Mouse (Mus musculus) stomach, embryonic 15.5 days (tissue): ENCODE data around the gene Hrh1. TPM values are rescaled to one million over a fixed set of nuclear protein-coding genes. Genes with fewer than 3 reads are reported as not detected.
A peak's percentile ranks its signal among the peaks of the same experiment; 100 is the strongest.

Experiments used
- ATAC-seq: fragments of 200-750 bp; cut with Nextera tagmentation; 2 replicates; pipeline ENCODE4 v1.8.0; 2017; ENCODE audit warnings: low read depth, moderate number of reproducible peaks, moderate TSS enrichment; ENCODE audit not compliant: insufficient read depth, low FRiP score
- H3K27ac ChIP-seq: fragments of 300-500 bp; sonication (generic); 2 replicates; pipeline ENCODE4 v1.5.1; 2015; ENCODE audit warnings: mild to moderate bottlenecking, inconsistent platforms
- H3K27me3 ChIP-seq: fragments of 300-500 bp; sonication (generic); replicated peaks from 2 replicates; pipeline ENCODE4 v1.6.1; 2015; ENCODE audit warnings: inconsistent platforms
- H3K36me3 ChIP-seq: fragments of 300-500 bp; sonication (generic); 2 replicates; pipeline ENCODE4 v1.6.1; 2015; ENCODE audit warnings: inconsistent platforms
- H3K4me1 ChIP-seq: fragments of 300-500 bp; sonication (generic); 2 replicates; pipeline ENCODE4 v1.6.1; 2015; ENCODE audit warnings: inconsistent platforms
- H3K4me2 ChIP-seq: fragments of 300-500 bp; sonication (generic); 2 replicates; pipeline ENCODE4 v1.6.1; 2015; ENCODE audit warnings: mild to moderate bottlenecking, inconsistent platforms
- H3K4me3 ChIP-seq: fragments of 300-500 bp; sonication (generic); replicated peaks from 2 replicates; pipeline ENCODE4 v1.5.1; 2015; ENCODE audit warnings: inconsistent platforms
- H3K9ac ChIP-seq: fragments of 300-500 bp; sonication (generic); 2 replicates; pipeline ENCODE4 v1.6.1; 2015; ENCODE audit warnings: inconsistent platforms
- H3K9me3 ChIP-seq: fragments of 300-500 bp; sonication (generic); 2 replicates; pipeline ENCODE4 v1.6.1; 2016; ENCODE audit warnings: inconsistent platforms
- WGBS: fragments of 180-500 bp; shearing (Covaris S2); methylation state at CpG from one replicate; pipeline ENCODE4 v1.1.7; 2015; 5-methylcytosine and 5-hydroxymethylcytosine counted together
- polyA plus RNA-seq: library from polyadenylated mRNA; unstranded; fragments of >200 nt; fragmentation: Nextera tagmentation; extraction: Ambion mirVana; gene quantifications from 2 replicates; pipeline ENCODE4 v1.2.1, GENCODE M21; 2015

Hrh1 gene
- 0.32 and 0.36 TPM in 2 replicates for polyA plus RNA-seq

DNA sequence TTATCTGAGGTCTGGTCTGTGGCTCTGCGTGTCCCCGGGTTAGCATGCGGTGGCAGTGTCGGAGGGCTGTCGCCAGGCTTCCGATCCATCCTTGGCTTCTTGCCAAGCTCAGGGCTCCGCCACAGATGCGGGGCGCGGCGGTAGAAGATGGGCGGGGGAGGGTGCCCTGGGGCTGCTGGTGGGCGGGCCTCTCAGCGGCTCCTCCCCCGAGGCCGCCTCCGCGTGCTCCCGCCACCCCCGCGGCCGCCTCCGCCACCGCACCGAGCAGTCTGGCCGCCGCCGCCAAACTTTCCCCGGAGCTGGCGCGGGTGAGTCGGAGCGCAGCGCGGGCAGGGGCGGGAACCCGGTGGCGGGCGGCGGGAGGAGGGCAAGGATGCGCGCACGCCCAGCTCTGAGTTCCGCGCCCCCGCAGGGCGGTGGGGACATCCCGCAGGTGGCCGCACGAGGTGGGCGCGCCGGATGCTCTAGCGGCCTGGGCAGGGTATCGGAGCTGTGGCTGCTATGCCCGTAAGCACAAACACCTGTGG is at the start of gene Hrh1:
Hrh1 (plus strand) TSS at position 246 of the 527 bp plus-strand sequence.
- peak within 1 kb of the TSS; percentile 95 for H3K4me2 ChIP-seq
- H3K27ac ChIP-seq, result no peak within 1 kb of the TSS
- H3K36me3 ChIP-seq, result no peaks in the 10 kb centered on the region
- under 1% methylated on average over 53 of the region's 56 CpGs for WGBS
- H3K9ac ChIP-seq, result 0 out of 2 replicates have a peak within 1 kb of the TSS, but pooled peaks have one; percentile 1
- peak within 1 kb of the TSS; percentile 52 for H3K4me3 ChIP-seq
- peaks cover 36% of the 10 kb centered on the region for H3K27me3 ChIP-seq
- ATAC-seq, result peak; percentile 36; the same call in 1 of the 2 replicates
- no peaks in the 10 kb centered on the region for H3K9me3 ChIP-seq
- H3K4me1 ChIP-seq, result peaks cover 12% of the 10 kb centered on the region; the same call in 1 of the 2 replicates

- no peaks in the 10 kb centered on the region for H3K9me3 ChIP-seq
- no peaks in the 10 kb centered on the region for H3K36me3 ChIP-seq
- H3K4me3 ChIP-seq, result no peak overlapping the region
- H3K4me1 ChIP-seq, result no peaks in the 10 kb centered on the region
- H3K9ac ChIP-seq, result no peak overlapping the region
- no peaks in the 10 kb centered on the region for H3K27me3 ChIP-seq
- H3K4me2 ChIP-seq, result no peak overlapping the region
- 46% methylated on average over 4 of the region's 4 CpGs for WGBS
- no peak overlapping the region for H3K27ac ChIP-seq
- ATAC-seq, result no peak
Observed at GRCm38 (mm10) chr6:114354635-114355034, 43.1 kb upstream of the Hrh1 start.

- WGBS, result 39% methylated on average over 3 of the region's 3 CpGs
- no peak overlapping the region for H3K4me2 ChIP-seq
Observed at GRCm38 (mm10) chr6:114358171-114358570, 39.6 kb upstream of the Hrh1 start.

GRCm38 (mm10) chr6:114362355-114362754 is 35.4 kb upstream of the Hrh1 start:
- Histone ChIP-seq H3K36me3 (no peaks in the 10 kb centered on the region), H3K4me1 (no peaks in the 10 kb centered on the region), H3K27ac (no peak overlapping the region), H3K9ac (no peak overlapping the region), H3K9me3 (no peaks in the 10 kb centered on the region), H3K4me2 (no peak overlapping the region), H3K4me3 (no peak overlapping the region), H3K27me3 (no peaks in the 10 kb centered on the region)
- ATAC-seq, result no peak
- WGBS, result 69% methylated on average over 4 of the region's 4 CpGs

More at GRCm38 (mm10) chr6:114358171-114358570, 39.6 kb upstream of the Hrh1 start:
- H3K27ac ChIP-seq, result no peak overlapping the region
- ATAC-seq, result no peak
- H3K4me1 ChIP-seq, result no peaks in the 10 kb centered on the region
- no peaks in the 10 kb centered on the region for H3K36me3 ChIP-seq
- H3K27me3 ChIP-seq, result no peaks in the 10 kb centered on the region
- no peak overlapping the region for H3K9ac ChIP-seq
- H3K4me3 ChIP-seq, result no peak overlapping the region
- H3K9me3 ChIP-seq, result no peaks in the 10 kb centered on the region

DNA sequence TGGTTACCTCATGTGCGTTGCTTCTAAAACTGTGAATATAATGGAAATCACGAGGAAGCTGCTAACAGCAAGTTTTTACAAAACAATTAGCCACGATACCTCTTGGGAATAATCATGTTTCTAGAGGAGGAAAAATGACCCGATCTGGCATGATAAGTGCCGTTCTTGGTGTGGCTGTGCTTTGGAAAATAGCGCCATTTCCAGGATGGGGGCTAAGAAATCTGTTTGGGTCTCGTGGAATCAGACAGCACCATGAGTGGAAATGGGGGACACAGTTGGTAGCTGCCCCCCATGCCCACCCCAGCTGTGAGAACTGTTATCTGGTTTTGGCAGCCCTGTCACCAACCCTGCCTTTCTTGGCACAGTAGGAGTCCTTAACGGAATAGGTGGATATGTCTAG is 34.0 kb upstream of the Hrh1 start:
- no peak overlapping the region for H3K27ac ChIP-seq
- no peak for ATAC-seq
- H3K27me3 ChIP-seq, result no peaks in the 10 kb centered on the region
- WGBS, result 83% methylated on average over 8 of the region's 8 CpGs
- H3K9me3 ChIP-seq, result no peaks in the 10 kb centered on the region
- no peak overlapping the region for H3K9ac ChIP-seq
- H3K4me3 ChIP-seq, result no peak overlapping the region
- H3K4me1 ChIP-seq, result no peaks in the 10 kb centered on the region
- H3K36me3 ChIP-seq, result no peaks in the 10 kb centered on the region
- no peak overlapping the region for H3K4me2 ChIP-seq

DNA sequence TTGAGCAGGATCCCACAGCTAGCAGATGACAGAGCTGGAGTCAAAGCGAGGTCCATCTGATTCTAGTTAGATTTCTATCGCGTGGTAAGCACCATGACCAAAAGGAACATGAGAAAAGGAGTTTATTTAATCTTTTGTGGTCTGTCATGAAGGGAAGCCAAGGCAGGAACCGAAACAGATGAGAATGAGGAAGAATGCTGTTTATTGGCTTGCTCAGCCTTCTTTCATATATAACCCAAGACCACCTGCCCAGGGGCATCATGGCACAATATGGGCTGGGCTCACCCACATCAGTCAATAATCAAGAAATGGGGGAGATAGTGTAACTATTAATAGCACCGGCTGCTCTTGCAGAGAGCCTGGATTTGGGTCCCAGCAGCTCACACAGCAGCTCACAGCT is 33.0 kb upstream of the Hrh1 start:
- ATAC-seq, result no peak
- 0 out of 2 replicates have a peak, but pooled peaks cover 5% of the 10 kb centered on the region for H3K27me3 ChIP-seq
- no peak overlapping the region for H3K4me3 ChIP-seq
- H3K36me3 ChIP-seq, result no peaks in the 10 kb centered on the region
- 76% methylated on average over 5 of the region's 5 CpGs for WGBS
- H3K4me1 ChIP-seq, result no peaks in the 10 kb centered on the region
- no peak overlapping the region for H3K9ac ChIP-seq
- H3K27ac ChIP-seq, result no peak overlapping the region
- no peaks in the 10 kb centered on the region for H3K9me3 ChIP-seq
- H3K4me2 ChIP-seq, result no peak overlapping the region

- WGBS, result 64% methylated on average over 5 of the region's 5 CpGs
- Histone ChIP-seq H3K27ac (no peak overlapping the region), H3K9me3 (no peaks in the 10 kb centered on the region), H3K4me2 (no peak overlapping the region), H3K9ac (no peak overlapping the region), H3K36me3 (no peaks in the 10 kb centered on the region), H3K4me1 (no peaks in the 10 kb centered on the region), H3K27me3 (0 out of 2 replicates have a peak, but pooled peaks cover 5% of the 10 kb centered on the region), H3K4me3 (no peak overlapping the region)
- no peak for ATAC-seq
Observed at GRCm38 (mm10) chr6:114366191-114366590, 31.5 kb upstream of the Hrh1 start.

DNA sequence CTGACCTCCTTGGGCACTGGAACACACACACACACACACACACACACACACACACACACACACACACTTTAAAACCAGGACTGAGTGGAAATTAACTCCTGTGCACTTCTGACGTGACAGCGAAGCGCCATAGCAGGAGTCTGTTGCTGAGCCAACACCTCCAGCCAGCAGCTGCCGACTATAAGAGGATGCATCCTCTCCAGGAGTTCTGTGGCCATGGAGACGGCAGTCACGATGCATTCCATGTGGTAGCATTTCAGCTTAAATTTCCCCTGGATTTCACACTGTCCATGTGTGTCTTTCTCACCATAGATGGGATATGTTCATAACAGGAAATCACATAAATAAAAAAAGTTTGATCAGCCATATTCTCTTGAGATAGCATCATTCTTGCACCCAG is 30.1 kb upstream of the Hrh1 start:
- Histone ChIP-seq H3K9ac (no peak overlapping the region), H3K27ac (no peak overlapping the region), H3K36me3 (no peaks in the 10 kb centered on the region), H3K4me3 (no peak overlapping the region), H3K4me2 (no peak overlapping the region), H3K9me3 (no peaks in the 10 kb centered on the region), H3K27me3 (0 out of 2 replicates have a peak, but pooled peaks cover 5% of the 10 kb centered on the region), H3K4me1 (no peaks in the 10 kb centered on the region)
- 61% methylated on average over 6 of the region's 6 CpGs for WGBS
- no peak for ATAC-seq

GRCm38 (mm10) chr6:114368196-114368595 is 29.5 kb upstream of the Hrh1 start:
- 73% methylated on average over 6 of the region's 6 CpGs for WGBS
- H3K9ac ChIP-seq, result no peak overlapping the region
- H3K9me3 ChIP-seq, result no peaks in the 10 kb centered on the region
- no peaks in the 10 kb centered on the region for H3K4me1 ChIP-seq
- no peak overlapping the region for H3K27ac ChIP-seq
- no peak for ATAC-seq
- H3K27me3 ChIP-seq, result 0 out of 2 replicates have a peak, but pooled peaks cover 5% of the 10 kb centered on the region
- H3K36me3 ChIP-seq, result no peaks in the 10 kb centered on the region
- H3K4me2 ChIP-seq, result no peak overlapping the region
- no peak overlapping the region for H3K4me3 ChIP-seq

GRCm38 (mm10) chr6:114372741-114373140 is 25.0 kb upstream of the Hrh1 start:
- H3K36me3 ChIP-seq, result no peaks in the 10 kb centered on the region
- no peak for ATAC-seq
- no peak overlapping the region for H3K27ac ChIP-seq
- H3K4me2 ChIP-seq, result no peak overlapping the region
- 84% methylated on average over 7 of the region's 7 CpGs for WGBS
- H3K9me3 ChIP-seq, result no peaks in the 10 kb centered on the region
- H3K27me3 ChIP-seq, result 0 out of 2 replicates have a peak, but pooled peaks cover 5% of the 10 kb centered on the region
- H3K4me3 ChIP-seq, result no peak overlapping the region
- no peak overlapping the region for H3K9ac ChIP-seq
- H3K4me1 ChIP-seq, result no peaks in the 10 kb centered on the region

DNA sequence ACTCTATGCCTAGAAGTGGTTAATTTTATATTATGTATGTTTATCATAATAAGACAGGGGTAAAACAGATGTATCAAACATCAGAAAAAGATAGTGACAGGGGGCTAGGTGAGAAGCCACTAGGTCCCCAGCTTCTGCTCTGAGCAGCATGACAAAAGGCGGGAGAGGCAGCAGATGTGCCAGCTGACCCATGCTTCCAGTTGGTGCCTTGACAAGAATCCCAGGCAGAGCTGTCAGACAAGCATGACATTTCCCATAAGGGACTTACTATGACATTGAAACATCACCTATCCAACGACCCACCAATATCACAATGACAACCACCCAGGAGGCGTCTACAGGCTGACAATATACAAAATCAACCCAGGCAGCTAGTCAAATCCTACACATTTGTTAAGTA is 16.9 kb upstream of the Hrh1 start:
- H3K27ac ChIP-seq, result no peak overlapping the region
- no peak overlapping the region for H3K4me2 ChIP-seq
- H3K9me3 ChIP-seq, result no peaks in the 10 kb centered on the region
- H3K36me3 ChIP-seq, result no peaks in the 10 kb centered on the region
- no peaks in the 10 kb centered on the region for H3K4me1 ChIP-seq
- ATAC-seq, result no peak
- no peak overlapping the region for H3K4me3 ChIP-seq
- H3K9ac ChIP-seq, result no peak overlapping the region
- WGBS, result 68% methylated on average over 3 of the region's 3 CpGs
- H3K27me3 ChIP-seq, result no peaks in the 10 kb centered on the region

GRCm38 (mm10) chr6:114387320-114387719 is 10.4 kb upstream of the Hrh1 start:
- WGBS, result 47% methylated on average over 6 of the region's 6 CpGs
- Histone ChIP-seq H3K4me1 (0 out of 2 replicates have a peak, but pooled peaks cover 2% of the 10 kb centered on the region), H3K9ac (no peak overlapping the region), H3K4me2 (no peak overlapping the region), H3K27me3 (no peaks in the 10 kb centered on the region), H3K36me3 (no peaks in the 10 kb centered on the region), H3K4me3 (no peak overlapping the region), H3K27ac (no peak overlapping the region; the same call in 1 of the 2 replicates), H3K9me3 (no peaks in the 10 kb centered on the region)
- no peak for ATAC-seq
